Mouse (Mus musculus) spleen, postnatal 14 days (tissue): ENCODE measurements around the gene Havcr1.

Experiments used
- DNase-seq, 2 experiments: peaks; one replicate each; pipeline ENCODE4 v3.0.0; 2021 to 2022; ENCODE audit warnings: low spot score in 2 of 2

Havcr1 gene

GRCm38 (mm10) chr11:46819930-46820329 is 85.0 kb downstream of the Havcr1 start:
- no peak for DNase-seq
